Comparison of ENCODE assay signal across 25 mouse cellular contexts in genomic region chr6:104600838-104601397, GRCm38 (mm10).
A peak's percentile ranks its signal among the peaks of the same experiment; 100 is the strongest.
DNase-seq lines count a peak whose midpoint lies in the region; ATAC-seq and TF ChIP-seq lines count a peak whose summit lies in the region.
"Had no signal": no experiment of that assay in that cellular context is flagged by ENCODE, and none has a peak within 500 bp of the region (broad histone marks: within the 10 kb centered on the region; RNA-seq: fewer than 3 reads in every experiment).

No protein-coding gene starts in this region.

- no peak overlapping the region for H3K4me3 ChIP-seq in embryonic facial prominence, embryonic 14.5 days (ENCODE audit: low read depth, low read length)
- H3K4me3 ChIP-seq in embryonic facial prominence, embryonic 10.5 days, result no peak overlapping the region
- no peak overlapping the region for H3K4me3 ChIP-seq in liver, embryonic 16.5 days (ENCODE audit: low read depth, low read length)
- H3K4me3 ChIP-seq in lung, embryonic 14.5 days (ENCODE audit: low read depth, low read length), result no peak overlapping the region
- no peak overlapping the region for H3K4me3 ChIP-seq in lung, embryonic 16.5 days (ENCODE audit: low read length)
- H3K4me3 ChIP-seq: embryonic facial prominence, embryonic 13.5 days; forebrain, embryonic 13.5 days; forebrain, embryonic 15.5 days had no signal

- H3K4me1 ChIP-seq in embryonic facial prominence, embryonic 14.5 days (ENCODE audit: control insufficient read depth, insufficient read depth, low read length), result no peaks in the 10 kb centered on the region
- H3K4me1 ChIP-seq in embryonic facial prominence, embryonic 10.5 days, result no peaks in the 10 kb centered on the region
- no peaks in the 10 kb centered on the region for H3K4me1 ChIP-seq in liver, embryonic 16.5 days (ENCODE audit: control insufficient read depth, low read depth, low read length)
- no peaks in the 10 kb centered on the region for H3K4me1 ChIP-seq in lung, embryonic 14.5 days (ENCODE audit: insufficient read depth)
- H3K4me1 ChIP-seq in lung, embryonic 16.5 days (replicated peaks; ENCODE audit: control insufficient read depth, insufficient read depth, low read length), result no peaks in the 10 kb centered on the region
- H3K4me1 ChIP-seq: embryonic facial prominence, embryonic 13.5 days; forebrain, embryonic 15.5 days had no signal

- H3K27me3 ChIP-seq in embryonic facial prominence, embryonic 14.5 days (replicated peaks; ENCODE audit: control insufficient read depth, insufficient read depth, low read length), result no peaks in the 10 kb centered on the region
- H3K27me3 ChIP-seq in embryonic facial prominence, embryonic 10.5 days (replicated peaks; ENCODE audit: low read depth, poor library complexity, severe bottlenecking), result no peaks in the 10 kb centered on the region
- H3K27me3 ChIP-seq in liver, embryonic 16.5 days (ENCODE audit: control insufficient read depth, insufficient read depth, low read depth, low read length), result no peaks in the 10 kb centered on the region
- no peaks in the 10 kb centered on the region for H3K27me3 ChIP-seq in lung, embryonic 14.5 days (ENCODE audit: insufficient read depth, low read length)
- no peaks in the 10 kb centered on the region for H3K27me3 ChIP-seq in lung, embryonic 16.5 days (ENCODE audit: control insufficient read depth, insufficient read depth, low read depth, low read length)
- H3K27me3 ChIP-seq: CH12.LX; embryonic facial prominence, embryonic 13.5 days; forebrain, embryonic 13.5 days; forebrain, embryonic 15.5 days; Patski had no signal

- DNase-seq in embryonic facial prominence, embryonic 14.5 days (ENCODE audit: low spot score), result peak; percentile 36
- no peak for DNase-seq in embryonic facial prominence, embryonic 10.5 days (ENCODE audit: low spot score)
- DNase-seq in liver, result no peak
- peak; percentile 63 for DNase-seq in lung, embryonic 14.5 days
- DNase-seq in lung, postnatal 36 days, result no peak
- no peak for DNase-seq in lung, postnatal 10 days
- DNase-seq: adrenal gland, adult 8-10 months; adrenal gland, postnatal 14 days; adrenal gland, postnatal 36 days; B cell, adult 2 months; cerebellum, adult 11-12 months; cerebellum, adult 2 months; cerebellum, adult 9-10 months; cerebellum, postnatal 10 days; cerebellum, postnatal 25 days had no signal

- no peak overlapping the region for H3K9ac ChIP-seq in embryonic facial prominence, embryonic 14.5 days (ENCODE audit: low read depth, low read length)
- no peak overlapping the region for H3K9ac ChIP-seq in liver, embryonic 16.5 days (ENCODE audit: low read depth, low read length)
- H3K9ac ChIP-seq in lung, embryonic 14.5 days, result no peak overlapping the region
- H3K9ac ChIP-seq in lung, embryonic 16.5 days (ENCODE audit: low read length), result no peak overlapping the region
- H3K9ac ChIP-seq: embryonic facial prominence, embryonic 13.5 days; forebrain, embryonic 13.5 days; forebrain, embryonic 15.5 days had no signal

- TF ChIP-seq CTCF in lung, embryonic 14.5 days (IDR thresholded peaks at IDR 0.05; ENCODE audit: low read depth), result no peak

- no peak overlapping the region for H3K27ac ChIP-seq in embryonic facial prominence, embryonic 14.5 days (replicated peaks; ENCODE audit: low read depth, low read length)
- no peak overlapping the region for H3K27ac ChIP-seq in embryonic facial prominence, embryonic 10.5 days (replicated peaks)
- no peak overlapping the region for H3K27ac ChIP-seq in liver, embryonic 16.5 days (ENCODE audit: low read length)
- H3K27ac ChIP-seq in lung, embryonic 14.5 days (ENCODE audit: low read depth), result no peak overlapping the region
- no peak overlapping the region for H3K27ac ChIP-seq in lung, embryonic 16.5 days (ENCODE audit: low read length)
- H3K27ac ChIP-seq: embryonic facial prominence, embryonic 13.5 days; forebrain, embryonic 13.5 days; forebrain, embryonic 15.5 days had no signal

- no peak overlapping the region for H3K4me2 ChIP-seq in embryonic facial prominence, embryonic 14.5 days (ENCODE audit: low read depth, low read length)
- no peak overlapping the region for H3K4me2 ChIP-seq in liver, embryonic 16.5 days (ENCODE audit: low read depth, low read length)
- no peak overlapping the region for H3K4me2 ChIP-seq in lung, embryonic 14.5 days
- no peak overlapping the region for H3K4me2 ChIP-seq in lung, embryonic 16.5 days (ENCODE audit: low read depth, low read length)
- H3K4me2 ChIP-seq: embryonic facial prominence, embryonic 13.5 days; forebrain, embryonic 13.5 days; forebrain, embryonic 15.5 days had no signal

- WGBS in embryonic facial prominence, embryonic 14.5 days, result 71% methylated on average over 2 of the region's 2 CpGs
- WGBS in embryonic facial prominence, embryonic 10.5 days, result 83% methylated on average over 2 of the region's 2 CpGs
- WGBS in liver, embryonic 16.5 days (ENCODE audit: insufficient replicate concordance), result 51% methylated on average over 2 of the region's 2 CpGs
- 69% methylated on average over 2 of the region's 2 CpGs for WGBS in lung, embryonic 14.5 days
- 52% methylated on average over 2 of the region's 2 CpGs for WGBS in lung, embryonic 16.5 days

- ATAC-seq in embryonic facial prominence, embryonic 14.5 days (ENCODE audit: low read depth), result no peak
- peak; percentile 39; the same call in 1 of the 2 replicates for ATAC-seq in liver, embryonic 16.5 days (ENCODE audit: low read depth)
- peak; percentile 52; the same call in 1 of the 2 replicates for ATAC-seq in lung, embryonic 14.5 days (ENCODE audit: insufficient read depth)
- peak; percentile 43; the same call in 1 of the 2 replicates for ATAC-seq in lung, embryonic 16.5 days (ENCODE audit: low read depth)
- ATAC-seq: activated CD4-positive, CD25-positive, alpha-beta regulatory T cell, adult 4 months; CD4-positive, CD25-positive, alpha-beta regulatory T cell, adult 4 months; forebrain, embryonic 13.5 days; forebrain, embryonic 15.5 days; Patski had no signal

- H3K36me3 ChIP-seq in embryonic facial prominence, embryonic 14.5 days (ENCODE audit: control insufficient read depth, insufficient read depth, low read length), result no peaks in the 10 kb centered on the region
- no peaks in the 10 kb centered on the region for H3K36me3 ChIP-seq in embryonic facial prominence, embryonic 10.5 days (replicated peaks)
- no peaks in the 10 kb centered on the region for H3K36me3 ChIP-seq in liver, embryonic 16.5 days (ENCODE audit: control insufficient read depth, insufficient read depth)
- H3K36me3 ChIP-seq in lung, embryonic 14.5 days (ENCODE audit: insufficient read depth), result no peaks in the 10 kb centered on the region
- H3K36me3 ChIP-seq in lung, embryonic 16.5 days (ENCODE audit: control insufficient read depth, insufficient read depth, low read length), result no peaks in the 10 kb centered on the region
- H3K36me3 ChIP-seq: embryonic facial prominence, embryonic 13.5 days; forebrain, embryonic 15.5 days; G1E had no signal

- no peaks in the 10 kb centered on the region for H3K9me3 ChIP-seq in embryonic facial prominence, embryonic 14.5 days (ENCODE audit: control insufficient read depth, low read length)
- no peaks in the 10 kb centered on the region for H3K9me3 ChIP-seq in embryonic facial prominence, embryonic 10.5 days
- no peaks in the 10 kb centered on the region for H3K9me3 ChIP-seq in liver, embryonic 16.5 days (replicated peaks; ENCODE audit: control insufficient read depth, low read length)
- no peaks in the 10 kb centered on the region for H3K9me3 ChIP-seq in lung, embryonic 14.5 days (ENCODE audit: low read depth, low read length)
- no peaks in the 10 kb centered on the region for H3K9me3 ChIP-seq in lung, embryonic 16.5 days (ENCODE audit: control insufficient read depth, low read length)
- H3K9me3 ChIP-seq: embryonic facial prominence, embryonic 13.5 days; forebrain, embryonic 13.5 days; forebrain, embryonic 15.5 days; G1E had no signal

Comparison
In these comparisons a context has a peak if more than half of its experiments do, and no peak if none do; other contexts are left out.
1. DNase-seq: peak in embryonic facial prominence, embryonic 14.5 days (single experiment) and lung, embryonic 14.5 days (single experiment); none in embryonic facial prominence, embryonic 10.5 days (single experiment), liver (single experiment), lung, postnatal 36 days (single experiment) and lung, postnatal 10 days (single experiment).